Mouse (Mus musculus) C2C12 (cell line): Measurements from ENCODE around the gene Bri3. TPM values are rescaled to one million over a fixed set of nuclear protein-coding genes. Genes with fewer than 3 reads are reported as not detected.

ENCODE experiments used
- H3K27me3 ChIP-seq: one replicate; pipeline ENCODE4 v1.6.1; 2011; ENCODE audit not compliant: control insufficient read depth, insufficient read depth, insufficient read length
- H3K36me3 ChIP-seq: one replicate; pipeline ENCODE4 v1.6.1; 2011; ENCODE audit not compliant: control insufficient read depth, insufficient read depth
- H3K4me3 ChIP-seq: one replicate; pipeline ENCODE4 v1.5.1; 2011; ENCODE audit warnings: mild to moderate bottlenecking, control low read depth; ENCODE audit not compliant: poor library complexity, insufficient read depth, severe bottlenecking
- H3K79me2 ChIP-seq: one replicate; pipeline ENCODE4 v1.6.1; 2011; ENCODE audit not compliant: control insufficient read depth, insufficient read depth
- H3K79me3 ChIP-seq: one replicate; pipeline ENCODE4 v1.6.1; 2011; ENCODE audit warnings: low read depth, control low read depth
- H3ac ChIP-seq: one replicate; pipeline ENCODE3; 2011; ENCODE audit warnings: low read depth; ENCODE audit not compliant: control insufficient read depth, insufficient read length
- CEBPB ChIP-seq: IDR thresholded peaks from one replicate; pipeline ENCODE4 v1.6.1; 2011; ENCODE audit warnings: low read depth, mild to moderate bottlenecking, control low read depth, moderate library complexity
- CTCF ChIP-seq: IDR thresholded peaks from one replicate; pipeline ENCODE4 v1.5.1; 2011; ENCODE audit not compliant: control insufficient read depth, insufficient read depth, insufficient read length
- FOSL1 ChIP-seq: IDR thresholded peaks from one replicate; pipeline ENCODE4 v1.8.0; 2011; ENCODE audit warnings: mild to moderate bottlenecking, low read length; ENCODE audit not compliant: poor library complexity, insufficient read depth, severe bottlenecking
- MAX ChIP-seq: IDR thresholded peaks from one replicate; pipeline ENCODE4 v1.6.1; 2011; ENCODE audit warnings: mild to moderate bottlenecking, control low read depth
- MYOD1 ChIP-seq: IDR thresholded peaks from one replicate; pipeline ENCODE4 v1.6.1; 2011; ENCODE audit warnings: low read depth; ENCODE audit not compliant: control insufficient read depth, insufficient read length
- MYOG ChIP-seq: IDR thresholded peaks from one replicate; pipeline ENCODE4 v1.6.1; 2011; ENCODE audit not compliant: control insufficient read depth, insufficient read length; ENCODE audit errors: extremely low read depth
- USF1 ChIP-seq: IDR thresholded peaks from one replicate; pipeline ENCODE4 v1.6.1; 2011; ENCODE audit warnings: low read depth, mild to moderate bottlenecking, control low read depth, moderate library complexity
- polyA plus RNA-seq: library from polyadenylated mRNA; unstranded; fragments of >200 nt; fragmentation: generic; extraction: Trizol; gene quantifications from one replicate; pipeline ENCODE4 v1.2.1, GENCODE M21; 2012; ENCODE audit warnings: missing spikeins

Gene Bri3
- polyA plus RNA-seq, 1 experiment, result 121 TPM

- no peaks in the 10 kb centered on the region for H3K79me3 ChIP-seq
- peaks cover 7% of the 10 kb centered on the region for H3K36me3 ChIP-seq
- H3K79me2 ChIP-seq, result no peaks in the 10 kb centered on the region
- H3ac ChIP-seq, result no peak overlapping the region
- no peak overlapping the region for H3K4me3 ChIP-seq
- no peak for TF ChIP-seq CTCF
- TF ChIP-seq MYOG, result no peak
- no peak for TF ChIP-seq USF1
- no peak for TF ChIP-seq FOSL1
- TF ChIP-seq MYOD1, result no peak
- no peak for TF ChIP-seq MAX
- no peak for TF ChIP-seq CEBPB
- no peaks in the 10 kb centered on the region for H3K27me3 ChIP-seq
These were observed 42.5 kb downstream of the Bri3 start for GRCm38 (mm10) chr5:144286591-144287266.

DNA sequence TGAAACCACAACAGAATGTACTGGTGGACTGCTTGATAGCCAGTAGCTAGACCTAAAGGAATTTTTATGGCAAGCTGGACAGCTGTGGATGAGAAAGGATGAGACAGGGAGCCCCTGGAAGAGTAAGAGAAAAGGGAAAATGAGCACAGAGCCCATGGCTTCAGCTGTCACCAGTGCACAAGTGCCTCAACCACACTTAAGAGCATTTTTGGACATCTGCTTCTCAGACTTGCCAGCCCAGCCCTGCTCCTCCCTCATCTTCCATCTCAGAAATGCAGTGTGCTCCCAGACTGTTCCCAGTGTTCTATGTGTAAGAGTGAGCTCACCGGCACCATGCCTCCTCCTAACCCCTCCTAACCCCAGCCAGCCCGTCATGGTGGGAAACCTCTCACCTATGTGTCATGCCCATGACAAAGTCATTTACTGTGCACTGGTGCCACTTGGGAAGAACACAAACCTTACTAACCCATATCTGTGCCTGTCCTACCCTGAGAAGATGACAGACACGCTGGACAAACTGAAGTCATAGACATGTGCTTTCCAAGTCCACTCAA, 43.1 kb downstream of the Bri3 start:
- H3K4me3 ChIP-seq, result no peak overlapping the region
- no peak overlapping the region for H3ac ChIP-seq
- H3K79me3 ChIP-seq, result no peaks in the 10 kb centered on the region
- TF ChIP-seq FOSL1, result no peak
- TF ChIP-seq USF1, result no peak
- peak; percentile 93 for TF ChIP-seq MYOD1
- no peak for TF ChIP-seq MYOG
- H3K27me3 ChIP-seq, result no peaks in the 10 kb centered on the region
- H3K79me2 ChIP-seq, result no peaks in the 10 kb centered on the region
- peaks cover 3% of the 10 kb centered on the region for H3K36me3 ChIP-seq

DNA sequence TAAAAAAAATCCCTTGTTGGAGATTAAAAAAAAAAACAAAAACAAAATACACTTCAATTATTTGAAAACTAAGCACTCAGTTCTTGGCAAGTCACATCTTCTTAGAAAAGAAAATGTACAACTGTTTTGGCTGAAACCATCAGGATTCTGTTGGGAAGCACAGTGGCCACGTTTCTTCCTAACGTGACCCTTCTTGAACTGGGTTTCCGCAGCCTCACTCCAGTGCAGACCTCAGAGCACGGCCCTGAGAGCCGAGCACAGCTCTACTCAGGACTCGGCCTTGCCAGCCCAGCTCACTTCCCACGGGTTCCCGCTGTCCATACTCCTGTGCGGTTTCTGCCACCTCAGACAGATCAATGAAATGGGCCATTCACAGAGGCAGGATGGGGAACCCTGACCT, 44.2 kb downstream of the Bri3 start:
- H3K79me3 ChIP-seq, result no peaks in the 10 kb centered on the region
- H3ac ChIP-seq, result no peak overlapping the region
- TF ChIP-seq MAX, result no peak
- TF ChIP-seq MYOD1, result no peak
- TF ChIP-seq CTCF, result no peak
- TF ChIP-seq MYOG, result no peak
- no peak for TF ChIP-seq CEBPB
- no peak for TF ChIP-seq FOSL1
- TF ChIP-seq USF1, result no peak
- no peak overlapping the region for H3K4me3 ChIP-seq
- no peaks in the 10 kb centered on the region for H3K79me2 ChIP-seq
- no peaks in the 10 kb centered on the region for H3K36me3 ChIP-seq
- no peaks in the 10 kb centered on the region for H3K27me3 ChIP-seq

DNA sequence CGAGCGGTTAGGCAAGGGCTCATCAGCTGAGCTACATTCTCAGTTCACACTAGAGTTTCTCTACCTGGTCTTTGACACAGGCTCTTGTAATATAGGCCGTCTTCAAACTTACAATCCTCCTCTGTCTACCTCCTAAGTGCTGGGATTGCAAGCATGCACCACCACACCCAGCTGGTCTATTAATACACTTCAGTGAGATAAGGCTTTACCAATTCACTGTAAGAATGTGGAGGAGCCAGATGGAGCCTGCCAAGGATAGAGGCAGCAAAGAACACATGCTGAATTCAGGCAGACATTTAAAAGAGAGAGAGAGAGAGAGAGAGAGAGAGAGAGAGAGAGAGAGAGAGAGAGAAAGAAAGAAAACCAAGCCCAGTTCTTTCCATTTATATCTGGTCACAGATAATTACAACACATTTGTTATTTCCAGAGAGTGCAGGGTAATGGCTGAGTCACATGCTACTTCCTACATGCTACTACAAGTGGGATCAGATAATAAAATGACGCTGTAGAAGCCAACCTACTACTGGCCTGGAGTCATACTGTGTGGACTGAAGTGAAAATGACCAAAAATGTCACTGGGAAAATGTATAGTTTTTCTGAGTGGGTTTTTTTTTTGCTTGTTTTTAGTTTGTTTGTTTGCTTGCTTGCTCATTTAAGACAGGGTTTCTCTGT, 45.7 kb downstream of the Bri3 start:
- H3K36me3 ChIP-seq, result no peaks in the 10 kb centered on the region
- H3K79me2 ChIP-seq, result peaks cover 9% of the 10 kb centered on the region
- no peak overlapping the region for H3ac ChIP-seq
- TF ChIP-seq USF1 (peak; percentile 49), MYOG (no peak)
- no peaks in the 10 kb centered on the region for H3K27me3 ChIP-seq
- H3K79me3 ChIP-seq, result no peaks in the 10 kb centered on the region
- H3K4me3 ChIP-seq, result no peak overlapping the region

DNA sequence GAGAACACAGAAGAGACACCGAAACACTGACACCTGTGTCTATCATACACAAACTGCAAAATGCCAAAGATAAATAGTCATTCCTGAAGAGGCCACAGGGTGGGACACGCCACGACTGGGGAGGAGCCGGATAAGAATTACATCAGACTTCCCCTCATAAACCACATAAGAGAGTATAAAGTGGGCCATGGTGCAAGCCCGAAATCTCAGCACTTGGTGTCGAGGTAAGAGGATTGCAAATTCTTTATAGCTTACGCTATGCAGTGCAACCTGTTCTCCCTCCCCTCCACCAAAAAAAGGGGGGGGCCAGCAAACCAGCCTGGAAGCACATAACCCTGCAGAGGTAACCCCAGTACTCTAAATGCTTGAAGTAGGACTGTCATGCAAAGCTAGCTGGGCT, 50.7 kb downstream of the Bri3 start:
- Histone ChIP-seq H3K36me3 (no peaks in the 10 kb centered on the region), H3K4me3 (no peak overlapping the region), H3ac (no peak overlapping the region), H3K27me3 (no peaks in the 10 kb centered on the region), H3K79me2 (peaks cover 9% of the 10 kb centered on the region), H3K79me3 (no peaks in the 10 kb centered on the region)
- TF ChIP-seq CEBPB (peak; percentile 40), MYOG (no peak)

GRCm38 (mm10) chr5:144295357-144295756, 51.1 kb downstream of the Bri3 start:
- H3ac ChIP-seq, result peak overlapping the region; percentile 12
- H3K79me3 ChIP-seq, result no peaks in the 10 kb centered on the region
- peaks cover 9% of the 10 kb centered on the region for H3K79me2 ChIP-seq
- no peak overlapping the region for H3K4me3 ChIP-seq
- no peak for TF ChIP-seq MAX
- H3K27me3 ChIP-seq, result no peaks in the 10 kb centered on the region
- H3K36me3 ChIP-seq, result no peaks in the 10 kb centered on the region
